Mouse (Mus musculus) bone marrow macrophage, adult 2 months (primary cell): ENCODE results near the gene Lrrc9.

ENCODE experiments used
- CTCF ChIP-seq: IDR thresholded peaks from 2 replicates; pipeline ENCODE4 v1.5.1; 2012; ENCODE audit warnings: low read depth, mild to moderate bottlenecking, low read length, moderate library complexity
- POLR2A ChIP-seq: IDR thresholded peaks from 2 replicates; pipeline ENCODE4 v1.6.1; 2012; ENCODE audit warnings: mild to moderate bottlenecking, low read depth, low read length, borderline replicate concordance

DNA sequence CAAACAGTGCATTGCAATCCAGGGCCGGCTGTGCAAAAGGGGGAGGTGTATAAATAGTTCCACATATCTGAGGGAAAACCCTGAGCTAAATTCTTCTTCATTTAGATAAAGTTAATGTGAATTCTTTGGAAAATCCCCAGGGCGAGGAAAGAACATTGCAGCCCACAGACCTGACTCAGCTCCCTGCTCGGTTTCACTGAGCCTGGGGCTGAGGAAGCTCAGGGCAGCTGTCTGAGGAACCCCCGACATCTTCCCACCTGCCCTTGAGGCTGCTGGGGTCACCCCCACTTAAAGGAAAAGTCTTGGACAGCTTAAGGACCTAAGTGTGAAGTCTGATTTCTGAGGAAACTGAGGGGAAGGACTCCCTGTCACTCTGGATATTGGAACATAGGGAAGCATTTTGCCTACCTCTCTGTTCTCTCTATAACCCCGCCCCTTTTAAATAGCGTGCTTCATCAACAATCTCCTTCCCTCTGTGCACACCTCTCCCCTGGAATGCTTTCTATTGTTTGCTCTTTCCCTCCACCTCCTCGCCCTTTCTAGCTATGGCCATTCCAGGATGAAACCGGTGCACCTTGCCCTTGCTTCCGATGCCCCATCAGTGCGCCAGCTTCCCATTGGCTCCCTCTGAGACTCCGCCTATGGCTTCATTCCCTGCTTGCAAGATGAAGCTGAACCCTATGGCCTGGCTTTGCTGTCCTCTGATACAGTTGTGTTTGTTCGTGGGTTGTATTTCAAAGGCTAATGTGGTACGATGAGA, 48.4 kb upstream of the Lrrc9 start:
- TF ChIP-seq POLR2A (no peak), CTCF (no peak)
